Mouse (Mus musculus): ENCODE measurements around the gene Nudt22.

Gene Nudt22

DNA sequence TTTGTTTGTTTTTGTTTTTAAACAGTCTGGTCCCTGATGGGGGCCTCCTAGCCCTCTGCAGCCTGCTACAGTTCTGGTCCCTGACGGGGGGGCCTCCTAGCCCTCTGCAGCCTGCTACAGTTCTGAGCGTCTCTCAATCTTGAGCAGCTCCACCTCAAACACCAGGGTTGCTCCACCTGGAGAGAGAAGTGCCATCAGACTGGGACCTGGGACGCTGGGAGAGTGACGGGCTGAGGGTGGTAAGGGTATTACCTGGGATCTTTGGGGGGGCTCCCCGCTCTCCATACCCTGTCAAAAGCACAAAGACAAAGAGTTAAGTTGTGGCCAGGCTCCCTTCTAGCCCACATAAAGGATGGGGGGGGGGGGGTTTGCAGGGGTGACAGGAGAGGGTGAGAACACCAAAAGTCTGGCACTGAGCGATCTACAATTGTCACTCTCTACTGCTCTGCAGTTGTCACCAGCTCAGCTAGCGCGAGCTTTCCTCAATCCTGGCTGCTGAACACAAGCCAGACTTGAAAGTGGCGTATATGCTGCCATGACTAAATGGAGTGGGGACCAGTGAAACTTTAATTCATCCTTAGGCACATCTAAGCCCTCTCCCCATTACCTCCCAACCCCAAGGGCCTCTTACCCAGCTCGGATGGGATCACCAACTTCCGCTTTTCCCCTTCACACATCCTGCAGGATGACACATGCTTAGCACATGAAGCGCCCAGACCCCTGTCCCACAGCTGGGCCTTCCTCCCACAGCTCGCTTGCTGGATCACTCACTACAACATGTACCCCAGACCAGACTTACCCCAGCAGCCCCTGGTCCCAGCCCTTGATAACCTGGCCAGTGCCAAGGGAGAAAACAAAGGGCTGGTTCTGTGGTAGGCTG, 17.9 kb downstream of the Nudt22 start:
- DNase-seq (ENCODE audit: low spot score in 2 of 2): no peak

DNA sequence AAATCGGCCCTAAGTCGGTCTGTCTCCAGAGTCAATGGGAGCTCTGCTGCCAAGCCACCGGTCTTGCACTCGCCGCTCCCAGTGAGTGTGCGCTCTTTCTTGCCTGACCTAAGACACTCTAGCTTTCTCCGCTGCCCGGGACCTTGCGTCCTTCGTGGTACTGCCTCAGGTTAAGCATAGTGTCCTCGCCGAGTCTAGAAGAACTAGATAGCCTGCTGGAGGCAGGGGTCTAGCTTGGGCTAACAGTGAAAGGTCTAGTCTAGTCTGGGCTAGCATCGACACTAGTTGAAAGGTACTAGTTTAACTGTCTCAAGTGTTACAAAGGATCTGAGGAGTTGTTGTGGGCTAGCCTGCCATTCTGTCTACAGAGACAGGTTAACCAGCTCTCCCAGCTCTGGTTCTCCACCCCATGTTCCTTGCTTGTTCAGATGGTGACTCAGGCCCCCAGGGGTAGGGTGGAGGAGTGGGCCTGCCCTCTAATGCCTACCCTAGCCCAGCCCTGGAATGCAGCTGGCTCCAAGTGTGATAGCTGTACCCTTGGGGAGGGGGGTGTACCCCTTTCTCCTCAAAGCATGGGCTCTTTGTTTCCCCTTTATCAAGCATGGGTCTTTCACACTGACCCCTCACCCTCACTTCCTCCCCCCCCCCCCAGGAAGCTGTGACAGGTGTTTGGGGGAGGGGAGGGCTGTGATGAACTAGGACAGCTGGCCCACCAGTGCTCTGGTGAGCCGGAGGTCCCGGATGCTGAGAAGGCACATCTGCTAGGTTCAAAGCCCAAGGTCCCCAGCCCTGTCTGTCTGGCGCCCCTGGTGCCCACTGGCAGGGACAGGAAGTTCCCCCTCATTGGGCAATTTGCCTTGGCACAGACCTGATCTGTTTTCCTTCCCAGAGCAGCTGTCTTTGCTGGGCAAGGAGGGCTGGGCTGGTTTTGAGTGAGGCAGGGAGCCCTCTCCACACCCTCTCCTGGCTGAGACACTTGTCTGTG, 20.1 kb downstream of the Nudt22 start, which contains the start of gene Plcb3:
TSS of gene Plcb3 (minus strand) at position 934 of the 985 bp plus-strand sequence.
- DNase-seq (ENCODE audit: low spot score in 2 of 2): no peak

DNA sequence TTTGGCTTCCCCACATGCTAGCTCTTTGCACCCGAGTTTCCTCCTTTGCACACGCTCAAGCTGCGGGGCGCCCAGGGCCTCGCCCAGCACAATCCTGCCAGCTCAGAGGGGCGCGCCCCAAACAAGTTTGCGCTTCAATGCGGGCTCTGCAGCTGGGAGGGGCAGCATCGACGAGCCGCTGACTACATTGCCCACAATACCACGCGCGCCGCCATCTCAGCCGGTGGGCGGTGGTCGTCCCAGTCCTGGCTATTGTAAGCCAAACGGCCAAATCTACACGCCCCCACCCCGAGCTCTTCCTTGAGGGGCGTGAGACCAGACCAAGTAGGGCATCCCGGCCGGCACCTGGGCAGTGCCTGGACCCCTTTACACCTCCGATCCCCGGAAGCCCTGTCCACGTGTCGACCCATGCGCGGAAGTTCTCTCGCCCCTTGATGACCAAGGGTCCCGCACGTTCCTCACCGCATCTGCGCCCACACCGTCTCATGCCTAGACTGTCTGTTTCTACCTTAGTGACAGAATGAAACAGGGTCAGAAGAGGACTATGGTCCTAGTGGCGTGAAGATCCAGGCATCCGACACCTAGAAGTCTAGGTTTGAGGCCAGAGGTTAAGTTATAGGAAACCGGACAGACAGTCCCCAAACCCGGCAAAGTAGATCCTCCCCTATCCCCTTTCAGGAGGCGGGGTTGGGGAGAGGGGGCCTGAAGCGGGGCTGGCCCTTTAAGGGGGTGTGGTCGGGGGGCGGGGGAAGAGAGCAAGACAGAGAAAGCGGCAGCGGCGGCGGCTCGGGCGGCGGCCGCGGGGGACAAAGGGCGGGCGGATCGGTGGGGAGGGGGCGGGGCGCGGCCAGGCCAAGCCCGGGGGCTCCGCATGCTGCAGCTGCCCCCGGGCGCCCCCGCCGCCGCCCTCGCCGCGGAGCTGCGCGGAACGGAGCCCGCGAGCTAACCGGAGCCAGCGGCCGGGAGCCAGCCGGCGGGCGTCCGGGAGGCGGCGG, 21.4 kb downstream of the Nudt22 start, which contains the start of gene Ppp1r14b:
TSS of gene Ppp1r14b (plus strand) at position 758 of the 995 bp plus-strand sequence.
- DNase-seq (ENCODE audit: low spot score in 2 of 2): peak; percentile 53 to 69

DNA sequence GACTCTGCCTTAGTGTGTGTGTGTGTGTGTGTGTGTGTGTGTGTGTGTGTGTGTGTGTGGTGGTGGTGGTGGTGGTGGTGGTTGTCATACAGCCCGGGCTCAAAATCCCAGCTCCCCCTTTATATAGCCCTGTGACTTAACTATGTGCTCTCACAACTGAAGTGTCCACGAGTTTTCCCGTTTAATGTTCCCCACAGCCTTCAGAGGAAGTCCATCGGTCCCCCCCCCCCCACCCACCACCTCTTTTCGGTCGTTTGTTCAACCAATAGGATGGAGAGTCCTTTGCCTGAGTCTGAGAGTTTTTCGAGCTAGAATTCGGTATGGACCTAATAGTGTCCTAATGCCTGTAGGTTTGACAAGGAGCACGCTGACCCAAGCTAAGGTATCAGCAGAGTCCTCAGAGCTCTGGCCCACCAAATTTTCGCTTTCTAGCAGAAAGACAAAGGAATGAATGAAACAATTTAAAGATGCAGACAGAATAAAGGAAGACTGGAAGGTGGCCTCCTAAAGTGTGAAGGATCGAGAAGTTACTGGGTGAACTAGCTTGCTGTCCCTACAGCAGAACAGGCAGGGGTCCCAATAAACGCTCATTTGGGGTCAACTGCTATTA, 22.2 kb downstream of the Nudt22 start:
- no peak for DNase-seq (ENCODE audit: low spot score in 2 of 2)

DNA sequence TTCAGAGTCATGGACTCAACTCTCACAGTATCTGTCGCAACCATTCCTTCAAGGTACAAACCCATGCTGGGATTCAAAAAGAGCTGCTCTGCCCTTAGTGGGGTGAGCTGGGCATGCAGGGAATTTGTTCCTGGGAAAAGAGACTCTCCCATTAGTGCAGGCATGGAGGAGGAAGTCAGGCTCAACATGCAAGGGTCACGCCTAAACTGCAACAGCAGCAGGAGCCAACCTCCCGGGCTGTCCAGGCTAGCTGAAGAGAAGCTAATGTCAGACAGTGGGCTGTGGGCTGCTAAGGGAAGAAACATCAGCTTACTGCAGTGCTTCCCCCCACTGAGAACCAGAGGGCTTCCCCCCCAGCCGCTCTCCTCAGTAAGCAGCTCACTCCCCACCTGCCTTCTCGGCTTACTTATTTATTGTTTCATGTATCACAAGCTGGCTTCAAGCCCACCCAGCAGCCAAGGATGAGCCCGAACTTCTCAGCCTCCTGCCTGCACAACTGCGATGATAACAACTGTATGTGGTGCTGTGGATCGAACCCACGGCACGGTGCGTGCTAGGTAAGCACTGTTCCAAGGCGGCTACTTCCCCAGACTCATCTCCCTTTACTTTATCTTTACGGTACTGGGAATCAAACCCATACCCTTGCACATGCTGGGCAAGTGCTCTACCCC, 23.5 kb downstream of the Nudt22 start:
- DNase-seq (ENCODE audit: low spot score in 2 of 2): no peak

DNA sequence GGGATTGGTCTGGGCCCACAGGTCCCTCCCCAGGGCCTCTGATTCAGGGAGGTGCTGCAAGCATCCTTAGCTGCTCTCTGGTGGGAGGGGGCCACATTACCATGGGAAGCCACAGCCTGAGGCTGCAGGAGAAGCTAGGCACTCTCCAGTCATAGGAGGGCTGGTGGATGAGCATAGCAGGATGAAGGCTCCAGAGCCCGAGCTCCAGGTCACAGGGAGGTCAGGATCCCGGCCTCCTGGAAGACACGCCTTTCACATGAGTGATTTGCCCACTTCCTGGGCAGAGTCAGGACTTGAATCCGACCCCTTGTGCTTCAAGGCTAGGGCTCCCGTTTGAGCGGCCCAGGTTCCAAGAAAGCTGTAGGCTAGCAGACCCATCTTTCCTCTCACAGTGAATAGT, 24.3 kb downstream of the Nudt22 start:
- DNase-seq (ENCODE audit: low spot score in 2 of 2): no peak

DNA sequence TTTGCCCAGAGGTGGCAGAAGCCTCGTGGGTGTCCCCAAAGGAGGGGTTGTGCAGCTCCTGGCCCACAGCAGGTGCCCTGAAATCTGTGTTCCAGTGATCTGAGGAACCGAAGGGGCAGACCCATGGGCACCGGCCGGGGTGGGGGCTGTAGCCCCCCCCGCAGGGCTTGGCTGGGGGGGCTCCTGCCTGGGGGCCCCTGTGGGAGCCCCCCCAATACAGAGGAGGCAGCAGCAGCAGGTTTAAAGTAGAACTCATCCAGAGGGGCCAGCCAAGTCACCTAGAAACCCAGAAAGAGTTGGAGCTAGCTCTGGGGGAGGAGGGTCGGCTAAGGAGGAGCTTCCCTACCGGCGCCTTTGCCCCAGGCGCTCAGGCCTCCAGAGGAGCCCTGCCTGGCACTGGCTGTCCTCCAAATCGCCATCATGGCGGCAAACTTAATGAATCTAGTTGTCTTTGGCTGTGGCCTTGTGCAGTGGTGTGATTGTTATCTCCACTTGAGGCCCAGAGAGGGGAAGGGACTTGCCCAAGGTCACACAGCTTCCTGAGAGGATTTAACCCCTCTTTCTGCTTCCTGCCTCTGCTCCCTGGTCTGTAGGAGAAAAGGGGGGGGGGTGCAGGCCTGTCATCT, 25.3 kb downstream of the Nudt22 start:
- DNase-seq (ENCODE audit: low spot score in 2 of 2): no peak

DNA sequence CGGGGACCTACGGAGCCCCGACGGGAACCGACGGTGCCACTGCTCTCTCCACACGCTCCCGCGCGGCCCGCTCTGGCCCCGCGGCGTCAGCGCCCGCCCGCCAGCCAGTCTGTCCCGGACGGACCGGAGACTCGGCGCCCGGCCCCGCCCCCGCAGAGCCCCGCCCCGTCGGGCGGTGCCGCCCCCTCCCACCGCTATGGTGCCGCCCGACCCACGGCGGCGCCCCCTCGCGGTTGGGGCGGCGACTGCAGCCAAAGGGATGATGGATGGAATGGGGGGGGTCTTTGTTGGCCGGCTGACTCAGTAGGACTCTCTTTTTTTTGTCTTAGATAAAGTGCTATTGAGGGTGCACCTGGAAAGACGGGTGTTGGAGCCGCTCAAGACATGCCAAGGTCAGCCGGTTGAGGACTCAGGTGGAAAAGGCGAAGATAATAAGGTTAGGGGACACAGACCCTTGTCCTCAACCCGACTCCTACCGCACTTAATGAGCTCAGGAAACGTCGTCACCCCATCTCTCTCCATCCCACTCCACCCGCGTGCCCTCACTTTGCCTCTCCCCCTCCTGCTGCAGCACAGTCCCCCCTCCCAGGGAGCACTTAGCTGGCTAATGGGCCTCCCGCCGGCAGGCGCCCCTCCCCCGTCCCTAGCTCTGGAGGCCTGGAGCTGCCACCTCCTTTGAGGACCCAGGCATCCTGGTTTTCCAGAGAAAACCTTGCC, 26.1 kb downstream of the Nudt22 start:
- DNase-seq (ENCODE audit: low spot score in 2 of 2): peak; percentile 54 to 68

DNA sequence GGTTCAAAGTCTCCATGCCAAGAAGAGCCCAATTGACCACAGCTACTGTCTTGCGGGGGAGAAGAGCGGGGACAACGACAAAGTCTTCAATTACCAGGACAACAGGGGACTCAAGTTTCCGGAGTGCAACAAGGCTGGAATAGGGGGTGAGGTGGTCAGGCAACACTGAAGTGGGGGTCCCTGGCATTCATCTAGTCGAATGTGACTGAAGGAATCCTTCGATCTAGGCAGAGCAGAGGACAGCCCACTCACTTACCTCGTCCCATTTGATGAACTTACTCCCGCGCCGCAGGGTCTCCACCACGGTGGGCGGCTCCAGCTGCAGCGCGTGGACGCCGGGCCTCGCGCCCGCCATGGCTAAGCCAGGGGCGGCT, 26.6 kb downstream of the Nudt22 start:
- DNase-seq (ENCODE audit: low spot score in 2 of 2): no peak

DNA sequence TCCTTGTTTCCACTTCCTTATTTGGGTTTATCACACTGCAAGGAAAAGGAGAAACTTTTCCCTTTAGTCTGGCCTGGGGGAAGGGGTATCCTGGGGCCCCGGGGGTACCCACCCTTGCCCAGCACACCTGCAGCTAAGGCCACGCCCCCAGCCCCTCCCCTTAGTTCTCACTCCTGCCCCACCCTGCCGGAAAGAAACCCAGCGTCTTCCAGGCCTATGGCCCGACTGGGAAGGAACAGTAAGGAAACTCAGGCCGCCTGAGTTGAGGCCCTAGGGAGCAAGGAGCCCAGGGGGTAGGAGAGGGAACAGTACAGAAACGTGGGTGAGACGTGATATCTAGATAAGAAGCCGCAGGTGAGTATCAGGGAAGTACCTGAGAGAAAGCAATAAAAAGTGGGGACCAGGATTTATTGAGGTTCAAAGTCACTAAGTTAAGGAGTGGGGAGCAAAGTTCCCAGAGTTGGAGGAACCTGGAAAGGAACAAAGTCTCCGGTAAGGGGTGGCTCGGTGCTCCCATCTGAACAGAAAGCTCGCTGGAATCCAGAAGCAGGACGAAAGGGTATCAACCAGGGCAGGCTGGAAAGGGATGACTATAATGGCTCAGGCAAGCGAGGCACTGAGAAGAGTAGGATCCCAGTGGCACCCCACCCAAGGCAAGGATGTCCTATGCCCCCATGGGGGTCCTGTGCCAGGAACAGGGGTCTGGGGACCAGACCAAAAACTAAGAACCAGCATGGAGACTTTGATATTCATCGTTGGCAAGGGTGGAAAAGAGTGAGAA, 27.2 kb downstream of the Nudt22 start:
- no peak for DNase-seq (ENCODE audit: low spot score in 2 of 2)

DNA sequence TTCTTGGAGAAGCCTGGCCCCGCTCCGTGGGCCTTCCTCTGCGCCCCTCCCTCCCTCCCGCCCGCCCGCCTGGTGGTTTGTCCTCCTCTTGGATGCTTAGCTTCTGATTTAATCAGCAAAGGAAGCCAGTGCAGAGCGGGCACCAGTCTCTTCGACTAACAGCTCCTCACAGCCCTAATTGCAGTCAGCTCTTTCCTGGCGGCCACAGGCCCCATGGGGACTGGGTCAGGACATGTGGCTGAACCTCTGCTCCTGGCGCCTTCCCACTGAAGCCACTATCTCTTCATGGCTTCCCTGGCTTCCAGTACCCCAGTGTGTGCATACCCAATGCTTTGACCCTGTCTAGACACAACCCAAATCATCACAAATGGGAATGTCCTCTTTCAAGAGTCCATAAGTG, 39.5 kb downstream of the Nudt22 start:
- no peak for DNase-seq (ENCODE audit: low spot score in 2 of 2)

DNA sequence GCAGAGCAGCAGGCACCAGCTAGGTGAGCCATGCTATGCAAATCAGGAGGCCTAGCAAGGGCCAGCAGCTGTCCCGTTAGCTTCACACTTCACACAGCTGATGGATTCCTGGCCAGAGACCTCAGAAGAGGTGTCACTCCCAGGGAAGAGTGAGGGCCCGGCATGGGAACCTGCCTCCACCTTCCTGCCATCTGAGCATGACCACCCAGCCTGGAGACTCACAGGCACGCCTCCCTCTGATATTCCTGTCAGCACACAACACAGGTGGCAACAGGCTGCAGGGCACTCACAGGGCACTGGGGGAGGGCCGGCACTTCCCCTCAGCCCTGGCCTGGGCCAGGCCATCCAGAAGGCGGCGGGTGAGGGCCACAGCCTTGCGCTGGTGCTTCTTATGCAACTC, 40.5 kb downstream of the Nudt22 start:
- DNase-seq (ENCODE audit: low spot score in 2 of 2): no peak

DNA sequence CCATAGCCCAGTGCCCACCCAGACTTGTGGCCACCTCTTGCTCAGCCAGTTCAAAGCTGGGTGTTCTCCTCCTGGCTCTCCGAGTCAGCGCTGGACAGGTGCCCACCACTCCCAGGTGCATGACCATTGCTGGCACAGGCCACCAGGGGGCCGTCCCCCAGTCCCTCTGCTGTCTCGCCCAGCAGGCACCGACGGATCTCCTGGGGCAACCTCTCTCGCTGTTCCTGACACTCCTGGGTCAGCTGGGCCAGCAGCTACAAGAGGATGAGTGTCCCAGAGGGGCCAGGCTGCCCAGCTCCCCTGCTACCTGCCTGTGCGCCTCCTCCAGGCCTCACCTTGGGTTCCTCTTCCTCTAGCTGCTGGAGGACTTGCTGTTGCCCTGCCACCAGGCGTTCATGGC, 41.9 kb downstream of the Nudt22 start:
- peak in 1 of 2 experiments; percentile 38 for DNase-seq (ENCODE audit: low spot score in 2 of 2)

DNA sequence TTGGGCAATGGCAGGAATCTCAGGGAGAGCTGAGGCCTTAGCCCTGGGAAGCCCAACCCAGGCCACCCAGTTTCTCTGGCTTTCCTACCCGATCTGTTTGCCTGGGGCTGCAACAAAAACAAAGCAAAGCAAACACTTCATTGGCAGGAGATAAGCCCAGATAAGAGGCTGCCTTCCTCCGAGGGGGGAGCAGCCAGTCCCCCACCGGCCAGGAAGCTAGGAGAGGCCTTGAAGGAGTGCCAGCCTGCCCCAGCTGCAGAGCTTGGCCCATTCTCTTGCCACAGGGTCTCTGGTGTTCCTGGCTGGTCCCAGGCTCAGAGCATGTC, 43.2 kb downstream of the Nudt22 start:
- no peak for DNase-seq (ENCODE audit: low spot score in 2 of 2)

DNA sequence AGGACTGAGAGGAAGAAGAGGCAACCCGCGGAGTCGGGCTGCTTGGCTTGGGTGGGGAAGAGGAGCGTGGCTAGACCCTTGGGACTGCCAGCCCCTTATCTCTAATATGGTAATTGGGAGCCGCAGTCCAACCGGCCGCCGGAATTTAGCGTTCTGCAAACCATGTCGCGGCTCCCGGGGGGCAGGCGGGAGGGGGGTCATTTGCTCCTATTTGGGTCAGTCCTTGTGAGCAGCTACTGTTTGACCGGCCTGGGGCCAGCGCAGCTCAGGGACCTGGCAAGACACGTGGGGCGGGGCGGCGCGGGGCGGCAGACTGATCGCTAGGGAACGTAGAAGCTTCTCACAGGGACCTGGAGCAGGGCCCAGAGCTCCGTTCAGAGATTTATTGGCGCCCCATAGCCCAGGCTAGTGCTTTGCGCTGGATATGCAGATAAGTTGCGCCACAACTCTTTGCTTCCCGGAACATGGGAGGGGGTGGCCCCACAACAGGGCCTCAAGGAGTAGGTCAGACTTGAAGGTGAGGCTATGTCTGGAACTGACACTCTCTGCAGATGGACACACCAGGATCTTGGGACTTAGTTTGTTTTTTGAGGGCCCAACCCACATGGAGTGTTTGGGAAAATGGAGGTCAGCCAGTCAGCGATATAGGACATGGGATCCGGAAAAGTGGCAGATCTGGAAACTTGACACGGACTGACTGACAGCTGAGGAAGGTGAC, 43.8 kb downstream of the Nudt22 start:
- DNase-seq (ENCODE audit: low spot score in 2 of 2): peak in 1 of 2 experiments; percentile 47

DNA sequence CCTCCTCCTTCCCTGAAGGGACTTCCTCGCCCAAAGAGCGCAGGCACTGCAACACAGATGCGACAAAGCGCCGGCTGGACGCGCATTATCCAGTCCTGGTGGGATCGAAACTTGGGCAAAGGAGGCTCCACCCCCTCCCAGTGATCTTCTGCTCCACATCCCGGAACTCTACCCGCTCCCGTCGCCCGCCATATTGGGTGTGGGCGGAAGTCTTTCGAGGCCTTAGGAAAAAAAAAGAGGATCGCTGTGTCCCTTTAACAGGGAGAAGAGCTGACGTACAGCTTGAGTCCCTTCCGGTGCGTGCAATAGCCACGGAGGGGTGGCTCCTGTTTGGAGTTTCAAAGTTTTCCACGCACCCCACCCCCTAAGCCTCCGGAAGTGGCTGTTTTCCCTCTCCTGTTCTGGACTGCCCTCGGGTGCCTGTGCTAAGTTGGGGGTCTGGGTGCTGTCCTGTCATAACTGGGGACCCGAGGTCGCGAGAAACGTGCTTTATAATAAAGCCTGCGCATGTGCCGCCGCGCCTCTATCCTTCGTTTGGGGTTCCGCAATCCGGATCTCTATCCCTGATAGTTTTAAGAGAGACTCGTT, 44.4 kb downstream of the Nudt22 start:
- peak; percentile 57 to 70 for DNase-seq (ENCODE audit: low spot score in 2 of 2)

DNA sequence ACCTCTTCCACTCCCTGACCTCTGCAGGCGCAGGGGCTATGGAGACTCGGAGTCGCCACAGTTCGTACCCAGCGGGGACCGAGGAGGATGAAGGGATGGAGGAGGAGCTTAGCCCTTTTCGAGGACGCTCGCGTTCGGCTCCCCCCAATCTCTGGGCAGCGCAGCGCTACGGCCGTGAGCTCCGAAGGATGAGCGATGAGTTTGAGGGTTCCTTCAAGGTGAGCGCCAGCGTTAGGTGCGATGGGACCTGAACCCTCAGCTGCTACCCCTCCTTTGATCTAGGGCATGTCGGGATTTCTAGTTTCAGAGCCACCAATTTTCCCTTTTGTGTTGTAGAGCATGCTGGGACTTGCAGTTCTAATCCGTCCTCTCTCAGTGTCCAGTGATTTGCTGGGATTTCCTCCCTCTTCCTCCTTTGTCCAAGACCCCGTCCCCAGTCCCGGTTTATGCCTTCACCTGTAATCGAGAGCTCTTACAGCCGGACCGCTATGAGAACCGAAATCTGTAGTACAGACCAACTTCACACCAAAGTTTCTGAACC, 45.2 kb downstream of the Nudt22 start:
- DNase-seq (ENCODE audit: low spot score in 2 of 2): no peak

Data from spleen, postnatal 14 days (tissue).